Mouse (Mus musculus): ENCODE results near the gene Ank.

- TF ChIP-seq CTCF (IDR thresholded peaks at IDR 0.05; ENCODE audit: borderline replicate concordance, insufficient read depth, low read depth, low read length) (no peak), POLR2A (IDR thresholded peaks at IDR 0.05; ENCODE audit: borderline replicate concordance, insufficient read depth, low read length) (no peak)
Observed at GRCm38 (mm10) chr15:27525233-27526005, 58.9 kb downstream of the Ank start.
